Mouse (Mus musculus) fat pad, adult 2 months (tissue): ENCODE data around the gene Myrf.

Experiments
- DNase-seq: peaks from one replicate; pipeline ENCODE4 v3.0.0-alpha.2; 2011; ENCODE audit warnings: low read depth, low spot score; ENCODE audit errors: extremely low read depth

Myrf gene

GRCm38 (mm10) chr19:10258279-10259011 is 17.9 kb upstream of the Myrf start:
- no peak for DNase-seq

GRCm38 (mm10) chr19:10248128-10248527 is 7.6 kb upstream of the Myrf start:
- DNase-seq = no peak

- DNase-seq = no peak
These were observed 6.6 kb upstream of the Myrf start for GRCm38 (mm10) chr19:10247165-10247564.

- no peak for DNase-seq
These were observed 3.6 kb upstream of the Myrf start for GRCm38 (mm10) chr19:10244183-10244582.

- no peak for DNase-seq
These were observed 2.4 kb upstream of the Myrf start for GRCm38 (mm10) chr19:10242916-10243315.

GRCm38 (mm10) chr19:10239975-10240653 is 434 bp downstream of the Myrf start:
- no peak for DNase-seq

GRCm38 (mm10) chr19:10239419-10239818 is 1.1 kb downstream of the Myrf start:
- DNase-seq = no peak

GRCm38 (mm10) chr19:10238477-10238876 is 2.1 kb downstream of the Myrf start:
- DNase-seq = no peak

GRCm38 (mm10) chr19:10235784-10236565 is 4.6 kb downstream of the Myrf start:
- DNase-seq = no peak

GRCm38 (mm10) chr19:10232327-10233017 is 8.1 kb downstream of the Myrf start:
- DNase-seq = no peak

- no peak for DNase-seq
These were observed 8.7 kb downstream of the Myrf start for GRCm38 (mm10) chr19:10231871-10232270.

GRCm38 (mm10) chr19:10231016-10231415 is 9.5 kb downstream of the Myrf start:
- no peak for DNase-seq

- no peak for DNase-seq
These were observed 14.8 kb downstream of the Myrf start for GRCm38 (mm10) chr19:10225767-10226166.

GRCm38 (mm10) chr19:10224637-10225453 is 15.7 kb downstream of the Myrf start:
- DNase-seq = no peak

GRCm38 (mm10) chr19:10223561-10223960 is 17.0 kb downstream of the Myrf start:
- no peak for DNase-seq

- no peak for DNase-seq
These were observed 17.9 kb downstream of the Myrf start for GRCm38 (mm10) chr19:10222656-10223055.

- no peak for DNase-seq
These were observed 19.0 kb downstream of the Myrf start for GRCm38 (mm10) chr19:10221585-10221984.

GRCm38 (mm10) chr19:10219593-10219992 is 21.0 kb downstream of the Myrf start:
- no peak for DNase-seq

GRCm38 (mm10) chr19:10219108-10219507 is 21.4 kb downstream of the Myrf start:
- no peak for DNase-seq

- DNase-seq = no peak
These were observed 24.4 kb downstream of the Myrf start for GRCm38 (mm10) chr19:10216101-10216500.
